14 mouse cellular contexts compared by ENCODE assay signal in genomic region chr5:139945715-139946364, GRCm38 (mm10). TPM values are rescaled to one million over a fixed set of nuclear protein-coding genes. Genes with fewer than 3 reads are reported as not detected.
DNase-seq lines count a peak whose midpoint lies in the region; ATAC-seq lines count a peak whose summit lies in the region.
"Had no signal": no experiment of that assay in that cellular context is flagged by ENCODE, and none has a peak within 500 bp of the region (broad histone marks: within the 10 kb centered on the region; RNA-seq: fewer than 3 reads in every experiment).

No protein-coding gene starts in this region.

- H3K27me3 ChIP-seq in forebrain, embryonic 10.5 days (ENCODE audit: poor library complexity, severe bottlenecking), result no peaks in the 10 kb centered on the region
- H3K27me3 ChIP-seq in forebrain, embryonic 12.5 days, result peaks cover 9% of the 10 kb centered on the region; the same call in 1 of the 2 replicates
- H3K27me3 ChIP-seq in midbrain, embryonic 16.5 days (ENCODE audit: control insufficient read depth, insufficient read depth, low read depth, low read length), result no peaks in the 10 kb centered on the region
- H3K27me3 ChIP-seq in midbrain, embryonic 14.5 days (ENCODE audit: control insufficient read depth, insufficient read depth, low read length), result no peaks in the 10 kb centered on the region
- H3K27me3 ChIP-seq: midbrain, embryonic 12.5 days had no signal

- WGBS in forebrain, embryonic 10.5 days, result 84% methylated on average over 12 of the region's 12 CpGs
- 74% methylated on average over 12 of the region's 12 CpGs for WGBS in forebrain, embryonic 12.5 days
- 72% methylated on average over 12 of the region's 12 CpGs for WGBS in midbrain, embryonic 16.5 days
- WGBS in midbrain, embryonic 14.5 days, result 80% methylated on average over 12 of the region's 12 CpGs

- no peak for ATAC-seq in forebrain, embryonic 12.5 days (ENCODE audit: low FRiP score)
- ATAC-seq in midbrain, embryonic 16.5 days, result no peak
- ATAC-seq in midbrain, embryonic 14.5 days (ENCODE audit: low FRiP score, low TSS enrichment), result no peak

- 0 out of 2 replicates have a peak overlapping the region, but pooled peaks have one; percentile 25 for H3K27ac ChIP-seq in forebrain, embryonic 10.5 days
- H3K27ac ChIP-seq in forebrain, embryonic 12.5 days, result no peak overlapping the region
- H3K27ac ChIP-seq in midbrain, embryonic 16.5 days (ENCODE audit: low read length), result no peak overlapping the region
- no peak overlapping the region for H3K27ac ChIP-seq in midbrain, embryonic 14.5 days (replicated peaks; ENCODE audit: low read depth, low read length)
- H3K27ac ChIP-seq: hindbrain, embryonic 14.5 days; limb, embryonic 12.5 days; midbrain, embryonic 12.5 days had no signal

- no peaks in the 10 kb centered on the region for H3K9me3 ChIP-seq in forebrain, embryonic 10.5 days
- H3K9me3 ChIP-seq in forebrain, embryonic 12.5 days, result no peaks in the 10 kb centered on the region
- no peaks in the 10 kb centered on the region for H3K9me3 ChIP-seq in midbrain, embryonic 16.5 days (replicated peaks; ENCODE audit: control insufficient read depth, low read length, poor library complexity, severe bottlenecking)
- no peaks in the 10 kb centered on the region for H3K9me3 ChIP-seq in midbrain, embryonic 14.5 days (ENCODE audit: control insufficient read depth, low read length)
- H3K9me3 ChIP-seq: limb, embryonic 12.5 days; midbrain, embryonic 12.5 days had no signal

- peaks cover 34% of the 10 kb centered on the region for H3K4me1 ChIP-seq in forebrain, embryonic 10.5 days
- peaks cover 27% of the 10 kb centered on the region for H3K4me1 ChIP-seq in forebrain, embryonic 12.5 days
- H3K4me1 ChIP-seq in midbrain, embryonic 16.5 days (ENCODE audit: control insufficient read depth, insufficient read depth, low read length), result peaks cover 12% of the 10 kb centered on the region
- H3K4me1 ChIP-seq in midbrain, embryonic 14.5 days (ENCODE audit: control insufficient read depth, insufficient read depth, low read length), result peaks cover 4% of the 10 kb centered on the region

- H3K4me3 ChIP-seq in forebrain, embryonic 10.5 days, result no peak overlapping the region
- H3K4me3 ChIP-seq in forebrain, embryonic 12.5 days (replicated peaks), result no peak overlapping the region
- no peak overlapping the region for H3K4me3 ChIP-seq in midbrain, embryonic 16.5 days (ENCODE audit: low read depth, low read length)
- H3K4me3 ChIP-seq in midbrain, embryonic 14.5 days (replicated peaks; ENCODE audit: low read depth, low read length), result no peak overlapping the region
- H3K4me3 ChIP-seq: erythroblast, embryonic 14.5 days; limb, embryonic 12.5 days; midbrain, embryonic 12.5 days had no signal

- DNase-seq in forebrain, embryonic 10.5 days (ENCODE audit: extremely low spot score, low spot score), result no peak
- DNase-seq in midbrain, embryonic 14.5 days, result no peak
- DNase-seq in kidney, adult 9 months, result peak; percentile 76
- no peak for DNase-seq in layer of hippocampus, adult 11-12 months (ENCODE audit: low spot score)
- no peak for DNase-seq in spleen, adult 18-20 months
- DNase-seq in frontal cortex, postnatal 10 days (ENCODE audit: low spot score in 2 of 2), result no peak
- DNase-seq: lung, postnatal 10 days had no signal

- no peak overlapping the region for H3K4me2 ChIP-seq in forebrain, embryonic 12.5 days
- no peak overlapping the region for H3K4me2 ChIP-seq in midbrain, embryonic 16.5 days (ENCODE audit: low read length)
- no peak overlapping the region for H3K4me2 ChIP-seq in midbrain, embryonic 14.5 days (ENCODE audit: low read length)
- H3K4me2 ChIP-seq: hindbrain, embryonic 14.5 days; limb, embryonic 12.5 days; midbrain, embryonic 12.5 days had no signal

- H3K9ac ChIP-seq in forebrain, embryonic 12.5 days, result no peak overlapping the region
- H3K9ac ChIP-seq in midbrain, embryonic 16.5 days (ENCODE audit: low read depth, low read length), result 0 out of 2 replicates have a peak overlapping the region, but pooled peaks have one; percentile 14
- no peak overlapping the region for H3K9ac ChIP-seq in midbrain, embryonic 14.5 days (replicated peaks; ENCODE audit: low read length)
- H3K9ac ChIP-seq: hindbrain, embryonic 14.5 days; limb, embryonic 12.5 days; midbrain, embryonic 12.5 days had no signal

- H3K36me3 ChIP-seq in forebrain, embryonic 10.5 days (replicated peaks), result no peaks in the 10 kb centered on the region
- H3K36me3 ChIP-seq in forebrain, embryonic 12.5 days (replicated peaks), result no peaks in the 10 kb centered on the region
- H3K36me3 ChIP-seq in midbrain, embryonic 16.5 days (ENCODE audit: control insufficient read depth, insufficient read depth, low read length), result no peaks in the 10 kb centered on the region
- no peaks in the 10 kb centered on the region for H3K36me3 ChIP-seq in midbrain, embryonic 14.5 days (ENCODE audit: control insufficient read depth, insufficient read depth, low read length)
- H3K36me3 ChIP-seq: limb, embryonic 12.5 days; midbrain, embryonic 12.5 days had no signal

RNA-seq across cellular contexts. Expression of gene Elfn1, which starts 38.1 kb away (rescaled TPM):
- polyA plus RNA-seq in forebrain, embryonic 10.5 days (2016; fragmentation: Nextera tagmentation; extraction: Ambion mirVana), result 0.07 and 0.32 TPM in 2 replicates
- 0.81 and 0.88 TPM in 2 replicates for polyA plus RNA-seq in forebrain, embryonic 12.5 days (2016; fragmentation: Nextera tagmentation; extraction: Ambion mirVana)
- polyA plus RNA-seq in midbrain, embryonic 16.5 days (2015; fragmentation: Nextera tagmentation; extraction: Ambion mirVana), result 2.5 TPM in 2 replicates
- polyA plus RNA-seq in midbrain, embryonic 14.5 days (2014; fragmentation: Nextera tagmentation; extraction: Ambion mirVana), result 3.0 and 3.9 TPM in 2 replicates
- polyA plus RNA-seq: erythroblast, embryonic 14.5 days; heart, embryonic 14.5 days had no signal
